Mouse (Mus musculus) gastrocnemius, postnatal 25 days (tissue): ENCODE data around the gene Gns. TPM values are rescaled to one million over a fixed set of nuclear protein-coding genes. Genes with fewer than 3 reads are reported as not detected.

Experiments used
- DNase-seq: peaks from one replicate; pipeline ENCODE4 v3.0.0; 2022
- total RNA-seq, 2 experiments: library from RNA; stranded (reverse); gene quantifications; 1 replicate in 1 of 2; 2 replicates in 1 of 2; pipeline ENCODE4 v1.2.3; 2021

Gns gene
- total RNA-seq, 2 experiments from 2014 or later = 27.1 to 30.5 TPM

GRCm38 (mm10) chr10:121403104-121403503 lies 38.2 kb downstream of the Gns start:
- DNase-seq = no peak

DNA sequence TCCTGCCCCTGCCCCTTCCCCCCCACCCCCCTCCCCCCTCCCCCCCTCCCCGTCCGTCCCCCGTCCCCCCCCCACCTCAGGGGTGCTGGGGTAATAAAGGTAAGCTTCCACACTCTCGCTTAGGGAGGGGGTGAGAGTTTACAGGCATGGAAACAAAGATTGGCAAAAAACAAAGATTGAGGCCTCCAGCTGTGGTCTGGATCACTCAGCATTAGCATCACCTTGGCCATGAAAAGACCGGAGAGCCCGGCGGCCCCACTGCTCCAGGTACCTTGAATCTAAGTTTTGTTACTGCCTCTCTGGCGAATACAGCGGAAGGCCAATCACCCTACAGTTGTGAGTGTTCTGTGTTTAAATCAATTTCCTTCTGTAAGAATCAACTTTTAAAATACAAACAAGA lies 39.1 kb downstream of the Gns start:
- no peak for DNase-seq

DNA sequence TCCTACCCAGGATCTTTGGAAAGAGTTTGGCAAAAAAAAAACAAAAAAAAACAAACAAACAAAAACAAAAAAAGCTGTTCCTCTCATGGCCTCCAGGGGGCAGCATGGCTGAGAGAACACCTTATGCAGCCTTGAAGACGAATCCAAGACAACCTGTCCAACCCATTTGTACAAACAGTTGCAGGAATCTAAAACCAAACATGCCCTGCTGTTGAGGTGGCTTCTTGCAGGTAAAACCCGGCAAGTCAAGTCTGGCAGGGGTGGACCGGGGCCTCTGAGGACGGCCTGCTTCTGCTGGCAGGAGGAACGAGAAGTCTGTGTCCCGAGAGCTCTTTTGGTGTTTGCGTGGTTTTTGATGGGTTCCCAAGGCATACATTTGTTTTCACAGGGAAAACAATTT lies 44.8 kb downstream of the Gns start:
- DNase-seq = no peak

DNA sequence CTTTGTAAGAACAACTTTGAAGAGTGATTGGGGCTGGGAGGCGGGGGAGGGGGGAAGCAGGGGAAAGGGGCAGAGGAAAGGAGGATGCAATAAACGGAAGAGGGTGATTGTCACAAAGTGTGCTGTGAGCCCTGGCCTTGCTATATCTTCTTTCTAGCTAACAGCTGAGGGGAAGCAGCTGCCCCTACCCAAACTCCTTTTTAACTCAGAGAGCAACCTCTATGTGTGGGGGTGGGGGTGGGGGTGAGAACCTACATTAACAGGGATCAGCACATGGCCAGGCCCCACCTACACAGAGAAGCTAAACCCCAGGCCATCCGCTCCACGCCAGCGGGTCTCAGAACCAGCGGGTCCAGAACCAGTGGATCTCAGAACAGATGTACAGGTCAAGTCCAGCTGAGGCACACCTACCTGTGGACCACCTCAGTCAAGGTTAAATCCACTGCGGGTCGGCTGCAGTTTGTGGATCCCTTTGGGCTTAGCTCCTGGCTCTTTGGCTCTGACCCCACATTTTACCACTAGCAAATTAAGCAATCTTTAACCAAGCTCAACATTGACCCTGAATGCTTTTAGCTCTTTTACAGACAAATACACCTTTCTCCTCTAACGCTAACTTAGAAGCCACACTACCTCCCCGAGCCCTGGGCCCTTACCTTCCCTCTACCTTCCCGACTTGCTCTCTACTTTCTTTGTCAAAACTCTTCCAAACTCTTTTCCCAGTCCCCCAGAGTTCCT lies 47.0 kb downstream of the Gns start:
- DNase-seq = no peak

GRCm38 (mm10) chr10:121412824-121413223 lies 47.9 kb downstream of the Gns start:
- no peak for DNase-seq

- DNase-seq = no peak
Measured at GRCm38 (mm10) chr10:121414127-121414526, 49.2 kb downstream of the Gns start.

GRCm38 (mm10) chr10:121418835-121419234 lies 53.9 kb downstream of the Gns start:
- no peak for DNase-seq

DNA sequence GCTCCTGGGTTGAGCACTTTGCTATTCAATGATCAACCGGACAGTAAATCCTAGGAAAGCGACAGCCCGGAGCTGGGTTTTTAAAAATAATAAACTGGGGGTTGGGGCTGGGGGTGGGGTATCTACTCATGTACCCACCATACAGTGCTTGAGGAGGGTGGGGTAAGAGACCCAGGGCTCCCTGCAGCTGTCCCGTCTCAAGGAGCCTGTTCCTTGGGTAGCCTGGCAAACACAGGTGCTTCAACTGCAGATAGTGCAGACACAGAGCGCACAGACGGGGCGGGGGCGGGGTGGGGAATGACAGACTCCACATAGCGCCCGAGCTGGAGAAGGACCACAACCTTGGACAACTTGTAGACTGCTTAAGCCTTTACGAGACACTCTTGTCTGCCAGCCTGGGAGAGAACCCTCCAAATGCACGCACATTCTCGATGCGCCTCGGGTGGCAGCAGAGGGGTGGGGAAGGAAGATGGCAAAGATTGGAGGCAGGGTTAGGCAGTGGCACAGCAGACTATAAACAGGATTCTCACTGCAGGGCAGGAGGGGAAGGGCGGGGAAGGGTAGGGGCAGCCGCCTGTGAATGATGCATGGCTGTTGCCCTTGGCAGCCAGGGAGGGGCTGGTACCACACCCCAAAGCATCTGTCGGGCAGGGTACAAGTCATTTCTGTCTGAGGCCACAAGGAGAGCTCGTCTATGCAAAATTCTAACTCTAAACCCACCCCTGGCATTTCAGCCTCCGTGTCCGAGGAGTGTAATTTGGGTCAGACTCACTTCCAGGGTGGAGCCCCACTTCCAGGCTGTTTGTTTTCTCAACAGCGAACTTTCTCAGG lies 55.0 kb downstream of the Gns start:
- DNase-seq = no peak

- no peak for DNase-seq
Measured at GRCm38 (mm10) chr10:121421023-121421422, 56.1 kb downstream of the Gns start.

DNA sequence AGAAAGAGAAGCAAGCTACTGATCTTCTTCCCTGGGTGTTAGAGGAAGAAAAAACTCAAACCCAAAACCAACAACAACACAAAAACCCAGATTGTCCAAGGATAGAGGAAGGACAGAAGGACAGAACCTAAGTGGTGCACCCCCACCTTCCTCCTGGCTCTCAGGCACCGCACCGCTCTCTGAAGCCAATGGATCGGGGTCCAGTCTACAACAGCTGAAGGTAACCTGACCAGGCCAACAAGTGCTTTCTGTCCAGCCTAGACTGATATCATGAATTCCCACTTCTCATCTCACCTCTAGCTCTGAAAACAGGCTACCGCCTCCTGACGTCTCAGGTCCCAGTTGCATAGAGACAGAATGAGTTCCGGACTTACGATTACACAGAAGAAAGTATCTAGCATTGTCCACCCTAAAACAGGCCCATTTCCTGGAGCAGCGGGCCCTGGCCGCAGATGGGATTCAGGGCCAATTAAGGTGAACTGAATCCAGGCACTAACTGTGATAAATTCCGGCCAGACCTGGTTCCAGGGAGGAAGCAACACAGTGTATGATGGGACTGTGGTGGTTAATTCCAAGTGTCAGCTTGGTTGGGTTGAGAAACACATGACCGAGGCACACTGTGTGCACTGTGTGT lies 56.9 kb downstream of the Gns start:
- no peak for DNase-seq

DNA sequence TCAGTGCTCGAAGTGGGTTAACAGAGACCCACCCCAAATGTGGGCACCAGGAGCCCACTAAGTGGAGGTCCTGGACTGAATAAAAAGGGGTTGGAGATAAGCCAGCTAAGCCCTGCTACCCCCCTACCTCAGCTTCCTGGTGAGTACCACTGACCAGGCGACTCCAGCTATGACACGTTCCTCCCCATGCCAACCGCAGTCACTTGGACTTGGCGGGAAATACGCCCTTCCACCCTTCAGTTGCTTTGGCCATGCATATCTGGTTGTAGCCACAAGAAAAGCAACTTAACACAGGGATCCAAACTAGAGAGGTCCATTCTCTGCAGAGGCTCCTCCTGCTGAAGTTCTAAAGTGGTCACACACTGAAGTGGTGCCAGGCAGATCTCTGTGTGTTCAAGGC lies 57.4 kb downstream of the Gns start:
- no peak for DNase-seq

- no peak for DNase-seq
Measured at GRCm38 (mm10) chr10:121423541-121424349, 58.9 kb downstream of the Gns start.

DNA sequence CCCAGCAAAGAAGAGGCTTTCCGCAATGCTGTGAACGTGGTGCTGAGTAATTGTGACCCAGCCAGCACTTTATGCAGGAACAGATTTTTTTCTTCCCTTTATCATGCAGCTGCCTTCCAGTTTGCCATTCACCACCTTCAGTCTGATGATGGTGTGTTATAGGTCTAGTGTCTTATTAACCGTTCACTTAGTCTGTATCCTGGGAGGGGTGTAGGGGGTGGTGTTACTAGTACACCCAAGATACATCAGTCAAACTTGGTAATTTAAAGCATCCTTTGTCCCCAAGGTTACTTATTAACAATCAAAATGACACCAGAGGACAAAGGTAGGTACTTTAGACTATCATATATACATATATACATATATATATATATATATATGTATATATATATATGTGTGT lies 59.6 kb downstream of the Gns start:
- DNase-seq = no peak

DNA sequence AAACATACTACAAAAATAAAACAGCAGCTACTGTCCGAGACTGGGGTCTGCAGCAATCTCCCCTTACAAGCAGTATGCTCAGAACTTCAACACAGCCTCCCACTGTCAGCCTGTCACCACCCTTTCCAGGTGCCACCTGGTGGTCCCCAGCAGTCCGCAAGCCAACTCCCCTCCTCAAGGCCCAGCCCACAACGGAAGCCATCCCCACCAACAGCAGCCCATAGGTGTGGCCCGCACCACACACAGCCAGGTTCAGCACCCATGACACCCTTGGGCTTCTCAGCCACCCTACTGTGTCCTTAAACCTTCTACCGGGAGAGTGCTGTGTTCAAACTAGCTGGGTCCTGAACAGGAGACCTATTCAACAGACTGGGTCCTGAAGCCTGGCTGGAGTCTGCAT lies 60.2 kb downstream of the Gns start:
- no peak for DNase-seq

DNA sequence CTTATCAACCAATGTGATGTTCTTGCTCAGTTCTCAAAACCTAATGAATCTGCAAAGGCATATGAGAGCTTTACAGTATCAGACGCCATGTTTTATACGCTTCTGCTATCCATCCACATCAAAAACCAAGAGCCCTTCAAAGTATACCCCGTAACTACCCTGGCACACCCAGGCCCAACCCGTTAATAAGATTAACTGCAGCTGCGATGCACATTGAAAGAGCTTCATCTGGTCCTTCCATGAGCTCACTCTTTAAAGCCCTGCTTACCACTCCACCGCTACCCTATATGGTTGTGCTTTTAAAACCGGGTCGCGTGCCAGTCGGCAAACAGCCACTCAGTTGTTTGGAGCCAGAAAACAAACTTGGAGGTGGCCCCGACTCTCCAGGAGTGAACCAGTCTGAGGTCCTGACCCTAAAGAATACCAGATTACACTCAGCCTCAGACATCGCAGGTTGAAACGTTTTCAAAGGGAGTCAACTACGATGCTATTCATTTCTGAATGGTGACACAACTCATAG lies 60.7 kb downstream of the Gns start:
- no peak for DNase-seq

GRCm38 (mm10) chr10:121426458-121427070 lies 61.7 kb downstream of the Gns start:
- no peak for DNase-seq

DNA sequence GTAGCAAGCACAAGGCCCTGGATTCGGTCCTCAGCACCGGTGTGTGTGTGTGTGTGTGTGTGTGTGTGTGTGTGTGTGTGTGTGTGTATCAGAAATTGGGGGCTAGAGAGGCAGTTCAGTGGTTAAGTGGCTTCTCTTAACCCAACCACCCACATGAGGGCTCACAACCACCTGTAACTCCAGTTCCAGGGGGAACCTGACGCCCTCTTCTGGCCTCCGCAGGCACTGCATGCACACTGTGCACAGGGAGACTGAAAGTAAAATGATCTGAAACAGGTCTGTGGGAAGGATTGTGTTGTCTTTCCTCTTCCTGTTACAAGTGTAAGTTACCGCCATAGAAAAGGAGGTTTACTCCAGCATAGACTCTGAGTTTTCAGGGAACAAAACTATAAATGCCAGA lies 62.2 kb downstream of the Gns start:
- DNase-seq = no peak

DNA sequence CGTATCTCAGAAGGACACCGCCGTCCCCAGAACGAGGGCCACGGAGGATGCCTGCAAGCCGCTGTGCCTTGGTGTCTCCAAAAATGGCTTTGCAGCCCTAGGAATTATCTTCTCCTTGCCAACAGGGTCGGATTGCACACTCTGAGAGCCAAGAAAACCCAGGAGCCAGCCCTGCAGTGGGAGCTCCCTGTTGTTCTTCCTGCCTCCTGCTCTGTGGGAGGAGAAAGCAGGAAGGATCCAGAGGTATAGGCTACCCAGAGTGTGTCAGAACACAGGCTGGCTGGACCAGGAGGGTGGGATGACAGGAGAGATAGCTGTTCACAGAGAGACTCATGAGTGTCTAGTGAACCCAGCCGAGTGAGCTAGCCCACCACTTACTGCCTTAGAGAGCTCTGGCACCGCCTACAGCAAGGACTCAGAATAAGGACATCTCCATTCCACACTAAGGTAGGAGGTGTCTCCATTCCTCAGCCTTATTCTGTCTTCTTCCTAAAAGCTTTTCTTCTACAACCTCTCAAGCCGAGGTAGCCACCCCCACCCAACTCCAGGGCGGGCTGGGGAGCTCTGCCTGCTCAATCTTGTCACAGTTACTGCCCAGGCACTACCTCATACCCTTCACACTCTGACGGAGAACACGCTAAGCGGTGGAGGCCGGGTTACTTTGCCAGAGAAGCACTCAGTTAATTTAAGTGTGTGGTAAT lies 63.3 kb downstream of the Gns start:
- DNase-seq = no peak

GRCm38 (mm10) chr10:121429089-121429488 lies 64.2 kb downstream of the Gns start:
- DNase-seq = no peak

- DNase-seq = no peak
Measured at GRCm38 (mm10) chr10:121429581-121429980, 64.7 kb downstream of the Gns start.
